Mouse (Mus musculus) c-Kit-positive CD71-positive TER-119-positive erythroid progenitor cells, embryonic 14.5 days (primary cell): ENCODE results near the gene Mogat2.

ENCODE experiments used
- DNase-seq: peaks from one replicate; pipeline ENCODE4 v3.0.0-alpha.2; 2013; ENCODE audit warnings: low spot score

The Mogat2 gene

GRCm38 (mm10) chr7:99235657-99236056 is 2.8 kb downstream of the Mogat2 start:
- DNase-seq = no peak

DNA sequence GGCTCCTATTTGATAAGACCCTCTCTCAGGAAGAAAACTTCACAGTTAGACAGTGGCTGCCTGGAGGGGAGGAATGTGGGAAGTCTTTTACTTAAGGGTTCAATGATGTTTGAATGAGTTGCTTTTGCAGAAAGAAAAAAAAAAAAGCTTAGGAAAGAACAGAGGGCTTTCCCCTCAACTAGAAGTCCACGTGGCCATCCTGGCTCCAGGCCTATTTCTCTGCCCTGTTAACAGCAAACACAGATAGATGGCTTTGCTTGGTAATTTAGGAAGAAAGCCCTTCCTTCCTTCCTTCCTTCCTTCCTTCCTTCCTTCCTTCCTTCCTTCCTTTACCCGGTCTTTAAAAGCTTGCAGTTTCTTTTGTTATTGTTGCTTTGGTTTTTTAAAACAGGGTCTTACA is 3.5 kb downstream of the Mogat2 start:
- DNase-seq = no peak

DNA sequence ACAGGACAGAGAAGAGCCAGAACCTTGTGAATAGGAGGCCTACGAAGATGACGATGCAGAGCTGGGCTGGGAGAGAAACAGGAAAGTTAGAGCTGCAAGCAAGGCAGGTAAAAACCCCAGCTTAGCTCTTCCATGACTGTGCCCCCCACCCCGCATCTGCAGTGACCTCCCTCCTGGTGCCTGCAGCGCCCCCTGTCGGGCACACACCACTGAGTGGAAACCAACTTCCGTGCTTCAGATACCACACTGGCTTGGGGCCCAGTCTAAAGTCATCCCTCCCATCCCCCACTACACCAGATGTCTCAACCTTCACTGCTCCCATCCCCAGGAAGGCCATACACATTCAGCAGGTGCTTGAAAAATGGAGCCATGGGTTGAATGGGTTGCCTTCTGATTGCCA is 5.8 kb downstream of the Mogat2 start:
- no peak for DNase-seq

GRCm38 (mm10) chr7:99230061-99230747 is 8.2 kb downstream of the Mogat2 start:
- no peak for DNase-seq

- DNase-seq = no peak
Observed at GRCm38 (mm10) chr7:99229411-99229810, 9.0 kb downstream of the Mogat2 start.

DNA sequence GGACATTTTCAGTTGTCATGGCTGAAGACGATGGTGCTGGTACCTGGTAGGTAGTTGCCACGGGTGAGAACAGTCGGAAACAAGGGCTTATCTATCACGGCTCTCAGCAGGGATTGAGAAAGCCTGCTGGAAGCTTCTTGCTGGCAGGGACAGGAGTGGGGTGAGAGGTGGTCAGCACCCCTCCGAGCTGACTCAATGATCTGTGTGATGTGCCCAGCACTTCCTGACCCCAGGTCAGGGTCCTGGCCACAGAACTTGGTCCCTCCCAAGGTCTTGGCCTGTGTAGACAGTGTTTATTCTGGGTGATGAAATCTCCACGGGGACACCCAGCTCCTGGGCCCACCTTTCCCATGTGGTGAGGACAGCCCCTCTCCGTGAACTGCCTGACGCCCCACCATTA is 9.6 kb downstream of the Mogat2 start:
- DNase-seq = no peak

GRCm38 (mm10) chr7:99227267-99227666 is 11.2 kb downstream of the Mogat2 start:
- no peak for DNase-seq

DNA sequence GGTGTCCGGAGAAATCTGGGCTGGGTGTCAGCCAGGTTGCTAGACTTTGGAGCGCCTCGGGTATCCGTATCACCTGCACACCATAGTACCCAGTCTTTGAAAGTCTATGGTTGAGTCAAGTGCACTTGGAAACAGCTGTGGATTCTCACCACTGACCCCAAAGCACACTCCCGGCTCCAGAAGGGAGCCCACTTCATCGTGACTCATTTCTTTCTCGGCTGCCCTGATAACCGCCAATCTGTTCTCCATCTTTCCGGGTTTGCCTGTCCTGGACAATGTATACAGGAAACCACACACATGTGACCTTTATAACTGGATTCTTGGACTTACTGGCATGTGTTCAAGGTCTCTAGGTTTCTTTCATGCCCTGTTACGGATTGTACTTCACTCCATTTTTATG is 11.8 kb downstream of the Mogat2 start:
- DNase-seq = no peak

GRCm38 (mm10) chr7:99225421-99225820 is 13.0 kb downstream of the Mogat2 start:
- no peak for DNase-seq

DNA sequence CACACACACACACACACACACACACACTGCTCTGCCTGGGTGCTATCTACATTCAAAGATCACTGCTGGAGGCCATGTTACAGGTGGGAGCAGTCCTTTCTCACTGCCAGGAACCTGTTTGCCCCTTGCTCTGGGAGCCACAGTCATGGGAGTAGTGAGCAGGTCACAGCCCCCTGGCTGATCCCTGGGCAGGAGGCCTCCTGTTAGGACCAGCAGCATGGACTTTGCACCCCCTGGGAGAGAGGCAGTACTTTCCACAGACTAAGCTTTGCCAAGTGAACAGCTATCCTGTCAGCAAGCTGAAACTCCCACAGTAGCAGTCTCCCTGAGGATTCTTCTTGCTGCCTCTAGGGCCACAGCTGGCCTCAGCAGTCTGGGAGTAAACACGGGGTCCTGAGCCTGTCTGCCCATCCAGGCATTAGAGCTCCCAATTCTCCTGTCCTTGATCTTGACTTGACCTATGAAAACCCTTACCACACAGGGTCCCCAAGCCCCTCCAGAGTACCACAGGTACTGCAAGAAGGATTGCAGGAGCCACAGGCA is 13.7 kb downstream of the Mogat2 start:
- DNase-seq = no peak

- no peak for DNase-seq
Observed at GRCm38 (mm10) chr7:99224225-99224624, 14.2 kb downstream of the Mogat2 start.

DNA sequence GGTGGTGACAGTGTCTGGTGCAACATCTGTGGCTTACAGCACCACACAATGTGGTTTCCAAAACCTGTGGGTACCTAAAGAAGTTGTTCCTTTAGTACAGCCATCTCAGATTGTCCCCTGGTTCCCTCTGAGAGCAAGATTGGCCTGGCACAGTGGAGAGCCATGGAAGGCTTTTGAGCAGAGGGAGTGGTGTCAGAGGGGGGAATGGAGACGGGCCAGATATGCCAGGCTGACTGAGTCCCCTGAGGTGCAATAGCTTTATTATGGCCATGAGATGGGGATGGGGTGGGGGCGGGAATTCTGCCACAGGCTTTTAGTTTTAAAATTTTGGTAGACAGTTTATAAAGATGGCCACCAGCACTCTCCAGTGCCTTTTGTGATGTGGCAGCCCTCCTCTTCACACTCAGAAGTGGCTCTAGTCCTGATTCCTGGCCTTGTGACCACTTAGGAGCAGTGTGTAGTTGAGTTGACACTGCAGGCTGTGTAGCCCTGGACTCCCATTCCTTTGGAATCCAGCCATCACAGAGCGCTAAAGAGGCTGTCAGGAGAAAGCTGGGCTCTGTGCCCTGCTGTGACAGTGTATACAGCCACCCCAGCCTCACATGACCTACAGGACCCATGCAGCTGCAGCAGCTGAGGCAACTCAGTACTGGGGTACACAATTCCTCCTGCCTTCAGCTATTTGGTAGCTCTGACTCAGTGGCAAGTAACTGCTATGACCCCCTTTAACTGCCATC is 20.9 kb downstream of the Mogat2 start:
- DNase-seq = no peak

DNA sequence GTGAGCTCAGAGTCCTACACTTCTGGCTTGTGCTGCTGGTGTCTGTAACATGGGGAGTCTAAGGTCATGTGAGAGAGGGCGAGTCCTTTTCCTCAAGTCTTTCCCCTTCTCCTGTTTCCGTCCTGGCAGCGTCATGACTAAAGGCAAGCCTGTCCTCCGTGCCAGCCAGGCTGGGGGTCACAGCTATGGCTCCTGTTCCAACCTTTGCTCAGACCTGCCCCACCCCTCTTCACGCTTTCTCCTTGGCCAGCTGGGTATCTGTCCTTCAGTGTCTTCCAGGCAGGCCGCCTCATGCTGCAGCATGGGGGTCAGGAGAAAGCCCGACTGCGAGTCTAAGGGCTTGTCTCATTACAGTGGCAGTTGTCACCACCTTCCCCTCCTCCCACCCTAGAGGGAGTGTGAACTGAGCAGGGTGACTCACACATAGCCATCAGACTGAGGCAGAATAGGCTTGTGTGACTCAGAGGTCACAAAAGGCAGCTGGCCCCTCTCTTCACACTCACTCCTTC is 23.0 kb downstream of the Mogat2 start:
- no peak for DNase-seq

- DNase-seq = no peak
Observed at GRCm38 (mm10) chr7:99214621-99215185, 23.7 kb downstream of the Mogat2 start.

- DNase-seq = no peak
Observed at GRCm38 (mm10) chr7:99213686-99214085, 24.7 kb downstream of the Mogat2 start.

DNA sequence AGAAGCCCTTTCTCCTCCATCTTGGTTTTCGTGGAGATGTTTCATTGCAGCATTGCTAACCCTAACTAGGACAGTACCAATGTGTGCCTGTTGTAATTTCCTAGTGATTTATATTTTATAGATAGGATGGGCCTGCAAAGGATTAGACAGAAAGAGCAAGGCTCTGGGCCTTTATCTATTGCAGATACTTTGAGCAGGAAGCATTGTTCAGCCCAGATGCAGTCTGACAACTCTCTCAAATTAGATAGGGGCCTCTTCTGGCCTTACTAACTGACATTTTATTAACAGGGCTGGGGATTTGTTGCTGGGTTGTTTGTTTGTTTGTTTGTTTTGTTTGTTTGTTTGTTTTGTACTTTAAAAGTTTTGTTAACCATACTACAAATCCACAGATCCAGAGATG is 25.4 kb downstream of the Mogat2 start:
- DNase-seq = no peak

GRCm38 (mm10) chr7:99208704-99209103 is 29.7 kb downstream of the Mogat2 start:
- no peak for DNase-seq

DNA sequence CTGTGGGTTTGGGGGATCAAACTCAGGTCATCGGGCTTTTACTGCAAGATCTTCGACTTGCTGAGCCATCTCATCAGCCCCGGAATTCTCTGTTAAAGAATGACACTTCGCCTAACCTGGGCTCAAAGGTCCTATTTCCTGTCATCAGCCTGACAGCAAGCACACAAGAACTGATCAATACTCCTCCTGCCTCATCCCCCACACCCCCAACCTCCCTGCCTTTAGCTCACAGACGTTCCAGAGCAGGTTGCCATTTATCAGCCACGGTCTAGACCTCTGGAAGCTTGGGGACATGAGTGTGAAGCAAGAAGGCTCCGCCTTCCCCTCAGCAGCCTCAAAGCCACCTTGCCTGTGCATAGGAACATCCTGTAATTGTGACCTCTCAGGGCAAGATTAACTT is 32.1 kb downstream of the Mogat2 start:
- no peak for DNase-seq

DNA sequence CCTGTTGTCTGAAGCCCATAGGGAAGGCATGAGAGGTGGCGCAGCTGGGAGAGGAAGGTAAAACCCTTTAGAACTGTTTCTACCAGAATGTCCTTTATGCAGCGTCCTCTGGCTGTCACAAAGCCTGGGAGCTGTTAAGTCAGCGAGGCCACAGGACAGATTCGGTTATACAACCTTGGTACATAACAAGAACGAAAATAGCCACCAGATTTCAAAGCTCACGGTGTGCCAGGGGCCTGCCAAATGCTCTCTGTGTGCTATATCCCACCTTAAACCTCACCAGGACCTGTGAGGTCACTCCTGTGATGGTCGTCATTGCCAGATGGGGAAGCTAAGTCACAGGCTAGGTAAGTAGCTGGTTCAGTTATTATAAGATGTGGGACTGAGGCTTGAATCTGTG is 36.3 kb downstream of the Mogat2 start:
- no peak for DNase-seq

DNA sequence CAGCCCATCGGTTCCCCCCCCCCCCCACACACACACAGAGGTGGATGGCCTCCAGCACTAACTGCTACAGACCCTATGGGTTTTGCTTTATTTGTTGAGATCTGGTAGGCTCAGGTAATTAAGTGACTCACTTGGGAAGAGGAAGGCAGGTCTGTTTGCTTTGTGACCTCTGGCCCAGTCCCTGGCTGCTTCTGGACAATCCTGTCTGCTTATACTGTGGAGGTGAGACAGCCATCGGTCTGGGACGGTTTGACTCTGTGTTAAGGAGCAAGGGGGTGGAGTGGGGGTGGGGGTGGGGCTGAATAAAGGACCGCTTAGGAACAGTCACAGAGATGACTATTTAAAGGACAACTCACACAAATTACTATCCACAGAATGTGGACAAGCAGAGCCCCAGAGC is 38.1 kb downstream of the Mogat2 start:
- DNase-seq = no peak

DNA sequence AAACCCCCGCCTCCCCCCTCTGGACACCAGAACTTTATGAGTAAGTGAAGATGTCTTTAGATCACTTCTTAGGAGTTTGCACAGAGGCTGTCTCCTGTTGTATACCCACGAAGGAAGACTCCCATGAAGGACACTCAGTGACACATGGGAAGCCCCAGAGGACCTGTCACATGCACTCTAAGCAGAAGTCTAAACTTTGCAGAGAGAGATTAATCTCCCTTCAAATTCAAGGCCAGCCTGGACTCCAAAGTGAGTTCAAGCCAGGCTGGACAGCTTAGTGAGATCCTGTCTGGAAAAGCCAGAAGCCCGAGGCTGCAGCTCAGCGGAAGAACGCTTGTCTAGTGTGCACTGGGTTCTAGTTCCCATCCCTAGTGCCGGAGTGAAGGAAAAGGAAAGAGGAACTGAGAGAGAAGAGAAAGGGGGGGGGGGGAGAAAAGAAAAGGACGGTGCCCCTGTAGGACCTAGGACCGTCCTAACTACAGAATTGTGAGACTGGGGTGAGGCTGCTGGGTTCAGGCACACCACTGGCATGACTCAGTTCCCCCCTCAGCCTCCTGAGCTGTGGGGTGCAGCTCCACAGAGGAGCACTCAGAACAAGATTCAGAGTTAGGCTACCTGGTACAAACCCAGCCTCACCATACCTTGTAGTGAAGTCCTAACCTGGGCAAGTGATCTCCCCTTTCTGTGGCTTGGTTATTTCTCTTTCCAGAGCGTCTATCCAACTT is 38.8 kb downstream of the Mogat2 start:
- DNase-seq = no peak

DNA sequence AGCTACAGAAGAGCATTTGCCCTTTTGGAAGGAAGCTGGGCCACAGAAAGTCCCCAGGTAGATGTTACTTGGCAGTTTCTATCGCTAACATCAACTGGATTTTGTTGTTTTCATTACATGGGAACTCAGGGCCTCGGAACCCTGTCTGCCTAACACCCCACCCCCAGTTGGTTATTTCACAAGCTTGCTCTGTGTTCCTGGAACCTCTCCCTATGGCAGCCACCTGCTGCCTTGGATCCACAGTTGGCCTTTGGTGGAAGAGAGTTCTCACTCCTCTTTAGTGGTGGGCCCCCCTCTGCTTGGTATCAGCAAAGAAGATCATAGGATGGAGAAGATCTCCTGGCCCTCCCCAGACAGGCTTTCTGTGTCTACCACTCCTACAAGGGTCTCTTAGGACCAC is 39.6 kb downstream of the Mogat2 start:
- no peak for DNase-seq
